Mouse (Mus musculus): Measurements from ENCODE around the gene Thsd1. TPM values are rescaled to one million over a fixed set of nuclear protein-coding genes. Genes with fewer than 3 reads are reported as not detected.

Gene Thsd1
- polyA plus RNA-seq, 1 experiment from 2014 or later: 11.1 TPM

DNA sequence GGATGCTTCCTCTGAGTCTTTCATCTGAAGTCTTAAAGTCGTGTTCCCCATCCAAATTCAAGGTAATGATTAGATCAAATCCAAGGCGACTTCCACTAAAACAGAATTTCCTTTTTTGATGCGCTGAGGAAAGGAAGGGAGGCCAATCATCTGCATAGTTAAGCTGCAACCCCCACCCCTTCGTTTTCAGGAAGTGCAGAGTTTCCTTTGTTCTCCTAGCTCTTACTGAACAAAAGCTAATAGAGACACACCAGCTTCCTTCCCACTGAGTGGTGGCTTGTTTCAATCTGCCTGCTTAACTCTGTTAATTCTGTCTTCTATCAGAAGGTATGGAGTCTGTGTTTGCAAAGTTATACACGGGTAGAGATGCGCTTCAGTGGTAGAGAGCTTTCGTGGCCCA lies 1.5 kb downstream of the Thsd1 start:
- Histone ChIP-seq H3K27ac (no peak overlapping the region), H3K9me3 (replicated peaks) (no peaks in the 10 kb centered on the region), H3K4me1 (peaks cover 5% of the 10 kb centered on the region), H3K4me3 (no peak overlapping the region), H3K36me3 (peaks cover under 1% of the 10 kb centered on the region; the same call in 1 of the 2 replicates), H3K27me3 (ENCODE audit: low read depth, poor library complexity, severe bottlenecking) (peaks cover 28% of the 10 kb centered on the region)
- 43% methylated on average over 7 of the region's 7 CpGs for WGBS
- no peak for DNase-seq (ENCODE audit: low spot score)

DNA sequence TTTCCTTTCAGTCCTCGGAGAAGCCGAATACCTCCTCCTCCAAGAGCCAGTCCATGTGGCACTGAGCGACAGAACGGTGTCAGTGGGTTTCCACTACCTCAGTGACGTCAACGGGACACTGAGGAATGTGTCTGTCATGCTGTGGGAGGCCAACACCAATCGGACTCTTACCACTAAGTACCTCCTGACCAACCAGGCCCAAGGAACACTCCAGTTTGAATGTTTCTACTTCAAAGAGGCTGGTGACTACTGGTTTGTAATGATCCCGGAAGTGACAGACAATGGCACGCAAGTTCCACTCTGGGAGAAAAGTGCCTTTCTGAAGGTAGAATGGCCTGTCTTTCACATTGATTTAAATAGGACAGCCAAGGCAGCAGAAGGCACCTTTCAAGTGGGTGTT lies 15.9 kb downstream of the Thsd1 start:
- 90% methylated on average over 9 of the region's 9 CpGs for WGBS
- H3K4me1 ChIP-seq: no peaks in the 10 kb centered on the region
- H3K36me3 ChIP-seq: no peaks in the 10 kb centered on the region
- H3K27me3 ChIP-seq (ENCODE audit: low read depth, poor library complexity, severe bottlenecking): no peaks in the 10 kb centered on the region
- H3K4me3 ChIP-seq: no peak overlapping the region
- H3K9me3 ChIP-seq (replicated peaks): no peaks in the 10 kb centered on the region
- H3K27ac ChIP-seq: no peak overlapping the region
- no peak for DNase-seq (ENCODE audit: low spot score)

DNA sequence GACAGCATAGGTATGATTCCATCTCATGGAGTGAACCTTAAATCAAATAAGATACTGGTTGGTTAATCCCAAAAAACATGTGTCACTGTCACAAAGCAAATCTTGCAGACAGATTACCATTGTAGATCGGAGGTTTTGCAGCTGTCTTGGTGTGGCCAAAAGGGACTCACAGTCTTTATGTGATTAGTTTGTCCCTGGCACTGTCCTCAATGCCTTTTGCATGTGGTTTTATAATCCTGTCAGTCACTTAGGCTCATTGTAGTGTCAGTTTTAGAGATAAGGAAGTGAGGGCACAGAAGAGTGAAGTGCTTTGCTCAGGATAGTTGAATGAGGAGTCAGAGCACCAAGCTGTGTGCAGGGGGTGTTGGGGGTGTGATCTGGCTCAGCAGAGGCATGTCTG lies 18.6 kb downstream of the Thsd1 start:
- WGBS: 70% methylated on average over 1 of the region's 1 CpGs
- no peaks in the 10 kb centered on the region for H3K9me3 ChIP-seq (replicated peaks)
- H3K27ac ChIP-seq: no peak overlapping the region
- no peak for DNase-seq (ENCODE audit: low spot score)
- H3K27me3 ChIP-seq (ENCODE audit: low read depth, poor library complexity, severe bottlenecking): no peaks in the 10 kb centered on the region
- no peaks in the 10 kb centered on the region for H3K36me3 ChIP-seq
- H3K4me3 ChIP-seq: no peak overlapping the region
- no peaks in the 10 kb centered on the region for H3K4me1 ChIP-seq

DNA sequence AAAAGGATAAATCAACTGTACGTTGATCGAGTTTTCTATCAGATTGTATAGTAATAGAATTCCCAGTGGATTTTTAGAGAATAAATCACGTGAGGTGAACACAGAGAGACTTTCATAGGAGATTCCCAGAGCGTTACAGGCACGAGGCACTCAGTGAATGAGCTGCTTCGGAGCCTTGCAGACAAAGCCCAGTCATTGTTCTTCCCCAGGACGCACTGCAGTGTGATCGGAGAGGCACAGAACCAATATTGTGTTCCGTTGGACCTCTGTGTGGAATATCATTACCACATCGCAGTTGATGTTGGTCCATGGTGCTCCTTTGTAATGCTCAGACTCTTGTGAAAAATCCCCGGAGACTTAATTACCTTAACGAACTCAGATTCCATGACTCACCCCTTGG lies 20.8 kb downstream of the Thsd1 start:
- H3K9me3 ChIP-seq (replicated peaks): no peaks in the 10 kb centered on the region
- WGBS: 92% methylated on average over 12 of the region's 12 CpGs

DNA sequence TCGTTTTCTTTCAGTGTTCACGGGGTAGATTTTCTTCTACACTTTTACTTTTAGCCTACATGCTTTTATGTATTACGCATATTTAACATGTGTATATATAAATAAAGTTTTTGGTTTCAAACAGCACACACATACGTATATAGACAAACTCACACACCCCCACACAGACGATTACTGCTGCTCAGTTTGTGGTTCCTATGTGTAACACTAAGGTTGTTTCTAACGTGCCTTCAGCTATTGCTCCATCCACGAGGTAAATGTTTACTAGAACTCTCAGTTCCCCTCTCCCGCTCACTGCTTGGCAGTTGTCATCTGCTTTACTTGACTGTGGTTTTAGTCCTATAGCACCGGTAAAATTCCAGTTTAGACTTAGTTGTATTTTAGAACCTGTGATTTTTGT lies 22.0 kb downstream of the Thsd1 start:
- no peaks in the 10 kb centered on the region for H3K4me1 ChIP-seq
- H3K4me3 ChIP-seq: no peak overlapping the region
- no peaks in the 10 kb centered on the region for H3K36me3 ChIP-seq
- no peaks in the 10 kb centered on the region for H3K27me3 ChIP-seq (ENCODE audit: low read depth, poor library complexity, severe bottlenecking)
- H3K27ac ChIP-seq: no peak overlapping the region
- 86% methylated on average over 9 of the region's 9 CpGs for WGBS
- no peaks in the 10 kb centered on the region for H3K9me3 ChIP-seq (replicated peaks)
- no peak for DNase-seq (ENCODE audit: low spot score)

More for the DNA sequence above, 20.8 kb downstream of the Thsd1 start:
- Histone ChIP-seq H3K27me3 (ENCODE audit: low read depth, poor library complexity, severe bottlenecking) (no peaks in the 10 kb centered on the region), H3K27ac (no peak overlapping the region), H3K4me1 (no peaks in the 10 kb centered on the region), H3K4me3 (no peak overlapping the region), H3K36me3 (no peaks in the 10 kb centered on the region)
- DNase-seq (ENCODE audit: low spot score): no peak

DNA sequence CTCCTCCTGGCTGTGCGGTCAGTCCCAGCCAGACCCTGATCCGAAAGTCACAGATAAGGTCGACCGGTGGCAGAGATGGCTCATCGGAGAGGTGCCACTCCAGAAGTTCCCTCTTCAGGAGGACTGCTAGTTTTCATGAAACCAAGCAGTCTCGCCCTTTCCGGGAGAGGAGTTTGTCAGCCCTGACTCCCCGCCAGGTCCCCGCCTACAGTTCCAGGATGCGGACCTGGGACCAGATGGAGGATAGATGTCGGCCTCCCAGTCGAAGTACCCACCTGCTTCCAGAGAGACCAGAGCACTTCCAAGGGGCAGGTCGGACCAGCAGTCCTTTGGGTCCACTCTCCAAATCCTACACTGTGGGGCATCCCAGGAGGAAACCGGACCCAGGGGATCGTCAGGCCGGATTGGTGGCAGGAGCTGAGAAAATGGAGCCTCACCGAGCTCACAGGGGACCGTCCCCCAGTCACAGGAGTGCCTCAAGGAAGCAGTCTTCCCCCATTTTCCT lies 31.9 kb downstream of the Thsd1 start:
- no peaks in the 10 kb centered on the region for H3K4me1 ChIP-seq
- 87% methylated on average over 18 of the region's 18 CpGs for WGBS
- no peak overlapping the region for H3K27ac ChIP-seq
- DNase-seq (ENCODE audit: low spot score): no peak
- no peak overlapping the region for H3K4me3 ChIP-seq
- 0 out of 2 replicates have a peak, but pooled peaks cover 2% of the 10 kb centered on the region for H3K9me3 ChIP-seq (replicated peaks)
- no peaks in the 10 kb centered on the region; the same call in 1 of the 2 replicates for H3K36me3 ChIP-seq
- H3K27me3 ChIP-seq (ENCODE audit: low read depth, poor library complexity, severe bottlenecking): no peaks in the 10 kb centered on the region

DNA sequence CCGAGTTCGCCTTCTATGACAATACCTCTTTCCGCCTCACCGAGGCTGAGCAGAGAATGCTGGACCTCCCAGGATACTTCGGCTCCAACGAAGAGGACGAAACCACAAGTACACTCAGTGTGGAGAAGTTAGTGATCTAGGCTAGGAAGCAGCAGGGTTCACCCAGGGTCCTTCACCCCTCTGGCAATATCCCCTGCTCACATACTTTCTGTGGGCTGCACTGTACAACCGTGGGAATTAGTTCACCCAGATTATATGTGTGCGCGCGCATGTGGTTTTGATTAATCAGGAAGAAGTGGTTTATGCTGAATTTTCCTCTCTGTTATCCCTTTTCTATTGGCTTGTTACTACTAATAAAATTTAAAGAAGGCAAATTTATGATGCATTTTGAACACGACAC lies 32.4 kb downstream of the Thsd1 start:
- no peak for DNase-seq (ENCODE audit: low spot score)
- no peak overlapping the region for H3K27ac ChIP-seq
- WGBS: 87% methylated on average over 12 of the region's 12 CpGs

DNA sequence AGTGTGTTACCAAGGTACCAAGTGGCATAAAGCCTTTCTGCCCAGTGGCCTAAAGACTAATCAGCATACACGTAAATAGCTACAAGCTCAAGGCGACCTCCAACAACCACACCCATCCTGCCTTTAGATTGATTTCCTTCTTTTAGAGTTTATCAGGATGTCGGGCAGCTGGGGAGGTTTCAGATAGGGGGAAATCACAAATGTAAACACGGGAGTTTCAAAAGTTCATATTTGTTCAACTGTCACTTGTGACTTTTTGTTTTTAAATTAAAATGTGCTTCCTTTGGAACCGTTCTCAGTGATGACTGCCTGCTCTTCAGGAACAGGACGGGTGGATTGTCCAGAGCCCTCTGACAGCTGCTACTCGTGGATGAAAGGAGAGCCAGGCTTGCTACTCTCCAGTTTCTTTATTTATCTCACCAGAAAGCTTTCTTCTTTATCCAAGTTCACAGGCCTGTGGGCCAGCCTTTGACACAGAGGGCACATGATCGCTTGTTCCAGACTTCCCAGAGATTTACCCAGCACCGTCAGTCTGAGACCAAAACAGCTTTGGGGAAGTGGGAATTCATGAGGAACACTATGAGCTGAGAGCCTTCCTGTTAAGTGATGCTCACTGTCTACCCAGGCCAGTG lies 33.1 kb downstream of the Thsd1 start:
- 68% methylated on average over 9 of the region's 9 CpGs for WGBS
- H3K4me3 ChIP-seq: no peak overlapping the region

More for the DNA sequence above, 32.4 kb downstream of the Thsd1 start:
- H3K4me1 ChIP-seq: no peaks in the 10 kb centered on the region
- H3K27me3 ChIP-seq (ENCODE audit: low read depth, poor library complexity, severe bottlenecking): no peaks in the 10 kb centered on the region
- no peaks in the 10 kb centered on the region; the same call in 1 of the 2 replicates for H3K36me3 ChIP-seq
- H3K4me3 ChIP-seq: no peak overlapping the region
- H3K9me3 ChIP-seq (replicated peaks): 0 out of 2 replicates have a peak, but pooled peaks cover 2% of the 10 kb centered on the region

DNA sequence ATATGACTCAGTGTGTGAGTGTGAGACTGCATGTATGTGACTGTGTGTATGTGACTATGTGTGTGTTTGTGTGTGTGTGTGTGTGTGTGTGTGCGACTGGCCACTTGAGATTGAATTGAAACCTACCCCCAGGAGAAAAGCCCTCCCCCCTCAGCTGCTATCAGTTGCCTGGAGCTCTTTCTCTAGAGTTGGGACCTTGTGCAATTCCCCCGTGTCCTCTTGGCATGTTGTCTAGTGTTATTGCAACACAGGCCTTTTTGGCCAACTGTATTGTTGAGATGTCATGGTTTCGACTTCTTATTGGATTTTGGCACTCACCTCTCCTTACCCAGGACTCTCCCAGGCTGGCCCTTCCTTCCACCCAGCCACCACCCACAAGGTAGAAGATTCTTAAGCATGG lies 35.2 kb downstream of the Thsd1 start:
- WGBS: 90% methylated on average over 3 of the region's 3 CpGs
- Histone ChIP-seq H3K9me3 (replicated peaks) (0 out of 2 replicates have a peak, but pooled peaks cover 2% of the 10 kb centered on the region), H3K4me3 (no peak overlapping the region), H3K36me3 (no peaks in the 10 kb centered on the region; the same call in 1 of the 2 replicates), H3K4me1 (no peaks in the 10 kb centered on the region), H3K27ac (no peak overlapping the region), H3K27me3 (ENCODE audit: low read depth, poor library complexity, severe bottlenecking) (no peaks in the 10 kb centered on the region)
- DNase-seq (ENCODE audit: low spot score): no peak

More for the DNA sequence above, 33.1 kb downstream of the Thsd1 start:
- no peak for DNase-seq (ENCODE audit: low spot score)
- Histone ChIP-seq H3K4me1 (no peaks in the 10 kb centered on the region), H3K36me3 (no peaks in the 10 kb centered on the region; the same call in 1 of the 2 replicates), H3K27ac (no peak overlapping the region), H3K9me3 (replicated peaks) (0 out of 2 replicates have a peak, but pooled peaks cover 2% of the 10 kb centered on the region), H3K27me3 (ENCODE audit: low read depth, poor library complexity, severe bottlenecking) (no peaks in the 10 kb centered on the region)

DNA sequence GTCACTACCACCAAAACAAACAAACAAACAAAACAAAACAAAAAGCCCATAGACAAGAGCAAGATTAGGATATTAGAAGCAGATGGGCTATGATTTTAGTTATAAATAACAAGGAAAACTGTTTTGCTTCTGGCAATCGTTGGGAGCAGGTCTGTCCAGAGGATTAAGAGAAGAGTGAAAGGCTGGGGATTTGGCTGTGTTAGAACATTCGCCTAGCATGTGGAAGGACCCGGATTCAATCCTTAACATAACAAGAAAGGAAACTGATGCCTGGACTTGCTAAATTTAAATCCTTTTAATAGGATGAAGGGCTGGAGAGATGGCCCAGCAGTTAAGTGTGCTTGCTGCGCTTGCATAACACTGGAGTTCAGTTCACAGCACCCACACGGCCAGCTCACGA lies 37.2 kb downstream of the Thsd1 start:
- Histone ChIP-seq H3K27ac (no peak overlapping the region), H3K9me3 (replicated peaks) (no peaks in the 10 kb centered on the region), H3K27me3 (ENCODE audit: low read depth, poor library complexity, severe bottlenecking) (no peaks in the 10 kb centered on the region), H3K4me3 (no peak overlapping the region), H3K4me1 (no peaks in the 10 kb centered on the region), H3K36me3 (no peaks in the 10 kb centered on the region)
- no peak for DNase-seq (ENCODE audit: low spot score)
- WGBS: 88% methylated on average over 6 of the region's 6 CpGs

DNA sequence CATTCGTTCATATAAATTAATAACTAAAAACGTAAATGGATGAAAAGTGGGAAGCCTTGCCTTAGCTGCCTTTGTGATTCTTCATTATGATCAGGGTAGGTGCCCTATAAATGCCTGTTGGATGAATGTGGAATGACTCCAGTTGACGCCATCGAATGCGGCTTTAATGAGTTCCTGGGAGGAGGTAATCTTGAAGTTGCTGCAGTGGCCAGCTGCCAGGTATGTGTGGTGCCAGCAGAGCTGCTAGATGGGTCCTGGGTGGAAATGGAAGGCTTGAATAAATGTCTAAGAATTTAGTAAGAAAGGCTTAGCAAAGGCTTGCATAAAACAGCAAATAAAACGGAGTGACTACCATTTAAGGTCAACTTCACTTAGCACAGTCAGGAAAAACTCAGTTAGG lies 37.7 kb downstream of the Thsd1 start:
- no peak for DNase-seq (ENCODE audit: low spot score)
- 92% methylated on average over 6 of the region's 6 CpGs for WGBS
- Histone ChIP-seq H3K9me3 (replicated peaks) (no peaks in the 10 kb centered on the region), H3K4me1 (no peaks in the 10 kb centered on the region), H3K36me3 (no peaks in the 10 kb centered on the region), H3K4me3 (no peak overlapping the region), H3K27me3 (ENCODE audit: low read depth, poor library complexity, severe bottlenecking) (no peaks in the 10 kb centered on the region), H3K27ac (no peak overlapping the region)

DNA sequence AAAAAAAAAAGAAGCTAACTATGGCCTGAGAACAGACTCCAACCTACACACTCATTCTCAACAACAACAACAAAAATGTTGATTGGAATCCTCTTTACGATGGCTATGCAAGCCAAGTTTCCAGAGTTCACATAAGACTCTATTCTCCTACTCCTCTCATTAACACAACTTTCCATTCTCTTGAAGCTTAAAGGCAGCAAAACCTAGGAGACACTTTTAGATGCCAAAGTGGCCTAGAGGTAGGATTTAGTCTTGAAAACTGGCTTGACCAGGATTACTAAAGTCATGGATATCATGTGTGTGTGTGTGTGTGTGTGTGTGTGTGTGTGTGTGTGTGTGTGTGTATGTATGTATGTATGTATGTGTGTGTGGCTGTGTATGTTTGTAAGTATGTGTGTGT lies 38.1 kb downstream of the Thsd1 start:
- Histone ChIP-seq H3K4me1 (no peaks in the 10 kb centered on the region), H3K36me3 (no peaks in the 10 kb centered on the region), H3K27ac (no peak overlapping the region), H3K9me3 (replicated peaks) (no peaks in the 10 kb centered on the region), H3K4me3 (no peak overlapping the region), H3K27me3 (ENCODE audit: low read depth, poor library complexity, severe bottlenecking) (no peaks in the 10 kb centered on the region)
- WGBS: 98% methylated on average over 1 of the region's 1 CpGs
- DNase-seq (ENCODE audit: low spot score): no peak

DNA sequence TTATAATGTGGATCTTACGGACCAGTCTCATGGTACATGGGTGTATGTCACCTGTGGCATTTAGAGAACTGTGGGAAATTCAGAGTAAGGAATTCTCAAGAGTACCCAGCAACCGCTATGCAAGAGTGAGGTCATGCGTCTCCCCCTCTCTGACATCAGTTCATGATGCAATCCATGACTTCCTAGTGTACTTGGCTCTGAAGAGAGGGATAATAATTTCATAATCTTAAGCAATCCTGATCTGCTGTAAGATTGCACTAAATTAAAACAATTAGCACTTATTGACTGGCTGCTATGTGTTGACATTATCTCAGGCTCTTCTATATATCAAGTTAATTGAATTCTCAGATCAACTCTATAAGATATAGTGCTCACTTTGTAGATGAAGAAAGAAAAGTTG lies 39.7 kb downstream of the Thsd1 start:
- DNase-seq (ENCODE audit: low spot score): no peak
- Histone ChIP-seq H3K9me3 (replicated peaks) (no peaks in the 10 kb centered on the region), H3K27me3 (ENCODE audit: low read depth, poor library complexity, severe bottlenecking) (no peaks in the 10 kb centered on the region), H3K4me3 (no peak overlapping the region), H3K4me1 (no peaks in the 10 kb centered on the region), H3K36me3 (no peaks in the 10 kb centered on the region), H3K27ac (no peak overlapping the region)
- 89% methylated on average over 3 of the region's 3 CpGs for WGBS

DNA sequence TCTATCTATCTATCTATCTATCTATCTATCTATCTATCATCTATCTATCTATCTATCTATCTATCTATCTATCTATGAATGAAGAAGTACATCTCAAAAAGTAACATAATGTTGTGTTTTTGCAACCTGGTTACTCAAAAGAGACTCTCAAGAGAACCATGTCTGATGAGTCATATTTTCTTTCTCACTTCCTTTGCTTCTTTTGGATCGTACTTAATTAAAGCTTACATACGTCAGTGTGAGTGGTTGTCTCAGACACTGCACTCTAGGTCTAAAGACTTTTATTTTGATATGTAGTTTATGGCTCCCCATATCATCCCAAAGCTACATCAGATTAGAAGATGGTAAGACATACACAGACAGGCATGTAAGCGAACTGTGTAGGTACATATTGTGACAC lies 46.0 kb downstream of the Thsd1 start:
- H3K4me1 ChIP-seq: no peaks in the 10 kb centered on the region
- H3K4me3 ChIP-seq: no peak overlapping the region
- DNase-seq (ENCODE audit: low spot score): no peak
- H3K36me3 ChIP-seq: no peaks in the 10 kb centered on the region
- H3K27me3 ChIP-seq (ENCODE audit: low read depth, poor library complexity, severe bottlenecking): no peaks in the 10 kb centered on the region
- no peaks in the 10 kb centered on the region for H3K9me3 ChIP-seq (replicated peaks)
- WGBS: 96% methylated on average over 3 of the region's 3 CpGs
- H3K27ac ChIP-seq: no peak overlapping the region

All from limb, embryonic 10.5 days (tissue).